Mouse (Mus musculus): ENCODE measurements around the gene Mapk8ip2.

Mapk8ip2 gene

GRCm38 (mm10) chr15:89488182-89488581 lies 34.5 kb downstream of the Mapk8ip2 start:
- no peak for DNase-seq

GRCm38 (mm10) chr15:89488611-89489117 lies 35.0 kb downstream of the Mapk8ip2 start:
- DNase-seq, result no peak

DNA sequence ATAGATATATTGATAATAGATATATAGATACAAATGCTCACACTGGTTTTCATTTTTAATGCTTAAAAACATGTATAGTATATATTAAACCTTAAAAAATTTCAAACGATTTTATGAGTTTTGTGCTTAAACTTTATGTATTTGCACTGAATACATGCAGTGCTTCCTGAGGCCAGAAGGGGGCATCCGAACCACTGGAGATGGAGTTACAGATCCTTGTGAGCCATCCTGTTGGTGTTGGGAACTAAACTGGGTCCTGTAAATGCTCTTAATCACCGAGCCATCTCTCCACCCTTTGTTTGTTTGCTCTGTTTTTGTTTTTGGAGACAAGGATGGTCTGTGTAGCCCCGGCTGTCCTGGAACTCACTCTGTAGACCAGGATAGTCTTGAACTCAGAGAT lies 41.3 kb downstream of the Mapk8ip2 start:
- DNase-seq, result no peak

DNA sequence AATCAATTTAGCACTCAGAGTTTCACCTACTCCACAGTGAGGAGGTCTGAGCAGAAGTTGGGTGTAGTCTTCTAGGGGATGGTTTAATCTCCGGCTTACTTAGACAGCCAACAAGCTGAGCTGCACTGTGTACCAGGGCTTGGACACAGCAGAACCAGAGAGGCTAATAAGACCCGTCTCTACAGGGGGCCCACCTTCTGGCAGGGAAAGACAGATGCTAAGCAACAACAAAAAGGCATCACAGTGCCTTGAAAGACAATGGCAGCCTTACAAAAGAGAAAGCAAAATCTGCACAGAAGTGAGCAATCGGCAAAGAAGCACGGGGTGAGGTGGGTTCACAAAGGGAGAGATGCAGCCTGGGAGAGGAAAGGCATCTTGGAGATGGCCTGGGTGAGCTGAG lies 42.4 kb downstream of the Mapk8ip2 start:
- DNase-seq, result no peak

DNA sequence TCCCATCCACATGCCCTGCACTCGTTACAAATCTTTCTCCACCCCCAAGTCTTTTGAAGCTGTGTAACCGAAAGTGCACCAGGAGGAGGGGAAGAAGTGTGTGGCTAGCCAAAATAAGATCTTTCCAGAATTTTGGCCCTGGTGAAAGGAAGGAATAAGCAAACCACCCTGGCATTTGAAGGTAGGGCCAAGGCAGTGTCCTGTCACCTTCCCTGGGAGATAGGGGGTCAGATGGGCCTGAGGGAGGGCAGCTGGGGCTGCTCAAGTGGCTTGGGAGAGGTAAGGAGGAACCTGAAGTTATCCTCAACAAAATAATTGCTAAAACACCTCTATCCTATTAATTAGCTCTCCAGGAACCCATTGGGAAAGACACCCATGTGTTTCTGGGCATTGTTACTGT lies 43.1 kb downstream of the Mapk8ip2 start:
- DNase-seq, result no peak

GRCm38 (mm10) chr15:89497391-89498048 lies 43.8 kb downstream of the Mapk8ip2 start:
- DNase-seq, result peak; percentile 39

GRCm38 (mm10) chr15:89498049-89498960 lies 44.6 kb downstream of the Mapk8ip2 start:
- DNase-seq, result peak; percentile 26

- peak; percentile 34 for DNase-seq
These were observed 45.4 kb downstream of the Mapk8ip2 start, which contains the start of gene Shank3 for GRCm38 (mm10) chr15:89498961-89499688. Gene Shank3, plus strand, starts transcription at chr15:89499623.

DNA sequence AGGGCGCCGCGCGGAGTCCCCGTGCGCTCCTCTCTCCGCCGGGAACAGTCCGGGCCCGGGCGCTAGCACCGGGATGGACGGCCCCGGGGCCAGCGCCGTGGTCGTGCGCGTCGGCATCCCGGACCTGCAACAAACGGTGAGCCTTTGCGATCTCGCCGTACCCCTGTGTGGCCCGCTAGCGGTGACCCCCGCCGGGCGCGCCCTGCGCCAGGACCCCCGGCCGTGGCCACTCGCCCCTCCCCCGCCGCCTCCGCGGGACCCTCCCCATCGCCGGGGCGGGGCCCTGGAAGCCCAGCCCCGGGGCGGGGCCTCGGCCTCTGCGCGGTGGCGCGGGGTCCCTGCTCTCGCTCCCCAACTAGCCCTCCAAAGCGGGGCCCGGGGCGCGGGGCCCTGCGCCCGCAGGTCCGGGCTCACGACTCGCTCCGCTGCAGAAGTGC lies 46.1 kb downstream of the Mapk8ip2 start:
- DNase-seq, result peak; percentile 55

DNA sequence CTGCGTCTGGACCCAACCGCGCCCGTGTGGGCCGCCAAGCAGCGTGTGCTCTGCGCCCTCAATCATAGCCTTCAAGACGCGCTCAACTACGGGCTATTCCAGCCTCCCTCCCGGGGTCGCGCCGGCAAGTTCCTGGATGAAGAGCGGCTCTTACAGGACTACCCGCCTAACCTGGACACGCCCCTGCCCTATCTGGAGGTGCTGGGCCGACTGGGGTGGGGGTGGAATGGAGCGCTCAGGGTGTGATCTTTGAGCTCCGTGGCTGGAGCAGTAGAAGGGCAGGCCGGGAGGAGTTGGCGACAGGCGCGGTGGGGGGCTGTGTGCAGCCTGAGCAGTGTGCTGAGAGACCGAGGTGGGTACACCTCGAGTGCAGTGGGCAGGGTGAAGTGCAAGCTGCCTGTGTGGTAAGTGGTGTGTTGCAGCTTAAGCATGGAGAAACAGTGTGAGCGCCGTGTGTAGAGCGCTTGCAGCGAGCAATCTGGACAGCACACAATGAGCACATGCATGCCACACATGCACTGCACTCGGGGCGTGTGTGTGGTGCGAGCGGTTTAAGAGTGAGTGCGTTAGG lies 46.6 kb downstream of the Mapk8ip2 start:
- DNase-seq, result peak; percentile 58

DNA sequence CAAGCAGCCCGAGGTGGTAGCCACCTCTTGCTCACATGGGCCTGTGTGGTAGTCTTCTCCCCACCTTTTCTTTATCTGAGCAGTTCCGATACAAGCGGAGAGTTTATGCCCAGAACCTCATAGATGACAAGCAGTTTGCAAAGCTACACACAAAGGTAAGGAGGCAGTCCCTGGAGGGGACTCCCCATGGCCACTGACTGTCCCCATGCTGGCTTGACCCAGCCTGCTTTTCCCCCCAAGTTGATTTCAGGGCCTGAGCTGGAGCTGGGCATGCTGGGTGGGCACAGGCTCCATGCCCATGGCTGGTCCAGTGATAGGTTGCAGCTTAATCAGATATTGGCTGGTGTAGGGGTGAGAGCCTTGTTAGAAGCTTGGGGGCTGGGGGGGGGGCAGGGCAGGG lies 47.6 kb downstream of the Mapk8ip2 start:
- no peak for DNase-seq

DNA sequence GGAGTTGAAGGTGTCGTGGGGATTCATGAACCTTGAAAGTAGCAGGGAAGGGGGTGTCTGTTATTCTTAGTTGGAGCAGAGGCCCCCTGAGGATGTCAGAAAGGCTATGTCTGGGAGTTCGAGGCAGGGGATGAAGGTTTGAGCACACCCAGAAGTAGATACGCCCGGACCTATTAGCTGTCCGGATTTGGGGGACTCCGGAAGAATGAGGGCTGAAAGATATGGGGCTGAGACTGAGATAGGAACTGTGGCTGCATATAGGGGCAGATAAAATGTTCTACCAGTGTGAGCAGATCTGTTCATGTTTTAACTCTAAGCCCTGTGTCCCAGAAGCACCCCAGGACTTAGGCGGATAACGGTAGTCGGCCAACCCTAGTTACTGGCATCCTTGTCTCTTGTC lies 51.1 kb downstream of the Mapk8ip2 start:
- DNase-seq, result no peak

GRCm38 (mm10) chr15:89507751-89508150 lies 54.0 kb downstream of the Mapk8ip2 start:
- DNase-seq, result peak; percentile 1

- no peak for DNase-seq
These were observed 59.0 kb downstream of the Mapk8ip2 start for GRCm38 (mm10) chr15:89512679-89513078.
